Mouse (Mus musculus): ENCODE data around the gene B3gnt3.

DNA sequence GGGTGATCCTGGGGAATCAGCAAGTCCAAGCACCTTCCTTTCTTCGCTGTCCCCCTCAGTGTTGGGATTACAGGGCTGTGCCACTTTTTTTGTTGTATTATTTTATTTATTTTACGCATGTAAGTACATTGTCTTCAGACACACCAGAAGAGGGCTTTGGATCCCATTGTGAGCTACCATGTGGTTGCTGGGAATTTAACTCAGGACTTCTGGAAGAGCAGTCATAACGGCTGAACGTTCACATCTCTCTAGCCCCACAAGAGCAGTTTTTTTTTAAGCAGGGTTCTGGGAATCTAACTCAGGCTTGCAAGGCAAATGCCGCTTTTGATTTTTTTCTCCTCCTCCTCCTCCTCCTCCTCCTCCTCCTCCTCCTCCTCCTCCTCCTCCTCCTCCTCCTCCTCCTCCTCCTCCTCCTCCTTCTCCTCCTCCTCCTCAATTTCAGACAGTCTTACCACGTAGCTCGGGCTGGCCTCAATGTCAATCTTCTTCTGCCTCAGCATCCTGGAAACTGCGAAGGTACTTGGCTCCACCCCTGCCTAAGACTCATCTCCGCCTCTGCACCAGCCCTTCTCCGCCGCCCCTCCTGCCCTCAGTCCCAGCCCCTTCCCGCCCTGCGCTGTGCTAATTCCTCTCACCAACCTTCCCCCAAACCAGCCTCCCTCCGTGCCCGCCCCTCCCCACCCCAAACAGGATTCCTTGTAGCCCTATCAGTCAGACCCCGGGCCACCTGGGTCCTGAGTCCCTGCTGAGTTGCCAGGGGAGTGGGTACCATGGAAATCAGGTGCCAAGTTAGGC lies 27.4 kb upstream of the B3gnt3 start:
- no peak for TF ChIP-seq MAFK (IDR thresholded peaks at IDR 0.05; ENCODE audit: insufficient read depth, low read depth, low read length)
- no peak for TF ChIP-seq ZC3H11A (IDR thresholded peaks at IDR 0.05; ENCODE audit: borderline replicate concordance, low read depth, low read length)
- no peak for TF ChIP-seq ZNF384 (IDR thresholded peaks at IDR 0.05; ENCODE audit: low read depth, low read length)

Data from ES-E14 (cell line).